Mouse (Mus musculus) heart, adult 8-10 months (tissue): ENCODE results near the gene Myo18a. TPM values are rescaled to one million over a fixed set of nuclear protein-coding genes. Genes with fewer than 3 reads are reported as not detected.

Experiments
- DNase-seq: peaks from one replicate; pipeline ENCODE4 v3.0.0; 2022; ENCODE audit warnings: low spot score
- total RNA-seq, 4 experiments: library from RNA; stranded (reverse); gene quantifications; 2 replicates each; pipeline ENCODE4 v1.2.4; 2022

Myo18a gene
- total RNA-seq, 4 experiments from 2014 or later = 256 to 285 (median 277) TPM

- DNase-seq = no peak
These were observed 73.7 kb downstream of the Myo18a start for GRCm38 (mm10) chr11:77836751-77837150.

- no peak for DNase-seq
These were observed 74.8 kb downstream of the Myo18a start for GRCm38 (mm10) chr11:77837856-77838255.

- DNase-seq = no peak
These were observed 77.6 kb downstream of the Myo18a start for GRCm38 (mm10) chr11:77840523-77841245.

- DNase-seq = no peak
These were observed 80.2 kb downstream of the Myo18a start for GRCm38 (mm10) chr11:77843068-77843905.

- no peak for DNase-seq
These were observed 80.8 kb downstream of the Myo18a start for GRCm38 (mm10) chr11:77843906-77844200.

GRCm38 (mm10) chr11:77847599-77848128 is 84.6 kb downstream of the Myo18a start:
- DNase-seq = no peak

GRCm38 (mm10) chr11:77848131-77848530 is 85.1 kb downstream of the Myo18a start:
- DNase-seq = no peak

- no peak for DNase-seq
These were observed 86.1 kb downstream of the Myo18a start for GRCm38 (mm10) chr11:77849151-77849550.

GRCm38 (mm10) chr11:77850401-77851244 is 87.6 kb downstream of the Myo18a start:
- DNase-seq = peak; percentile 48

GRCm38 (mm10) chr11:77851483-77852010 is 88.5 kb downstream of the Myo18a start:
- no peak for DNase-seq

GRCm38 (mm10) chr11:77852195-77852594 is 89.1 kb downstream of the Myo18a start:
- DNase-seq = no peak

GRCm38 (mm10) chr11:77852941-77853668 is 90.1 kb downstream of the Myo18a start:
- DNase-seq = no peak

GRCm38 (mm10) chr11:77854641-77855040 is 91.6 kb downstream of the Myo18a start:
- no peak for DNase-seq

GRCm38 (mm10) chr11:77855396-77855795 is 92.3 kb downstream of the Myo18a start:
- no peak for DNase-seq

- DNase-seq = no peak
These were observed 94.0 kb downstream of the Myo18a start for GRCm38 (mm10) chr11:77857089-77857488.

- no peak for DNase-seq
These were observed 95.5 kb downstream of the Myo18a start for GRCm38 (mm10) chr11:77858589-77858988.

GRCm38 (mm10) chr11:77860947-77861346 is 97.9 kb downstream of the Myo18a start:
- no peak for DNase-seq

GRCm38 (mm10) chr11:77862887-77863286 is 99.8 kb downstream of the Myo18a start:
- DNase-seq = no peak

GRCm38 (mm10) chr11:77864771-77865170 is 101.7 kb downstream of the Myo18a start:
- DNase-seq = no peak

- no peak for DNase-seq
These were observed 104.5 kb downstream of the Myo18a start for GRCm38 (mm10) chr11:77867419-77868083.
